Mouse (Mus musculus) gastrocnemius, postnatal 4 days (tissue): ENCODE data around the gene Hbq1b. TPM values are rescaled to one million over a fixed set of nuclear protein-coding genes. Genes with fewer than 3 reads are reported as not detected.

Source experiments
- DNase-seq, 2 experiments: peaks; one replicate each; pipeline ENCODE4 v3.0.0; 2021 to 2022; ENCODE audit warnings: low spot score in 2 of 2, mixed read lengths in 2 of 2
- total RNA-seq, 2 experiments: library from RNA; stranded (reverse); gene quantifications; 2 replicates each; pipeline ENCODE4 v1.2.3; 2021

The Hbq1b gene
- total RNA-seq, 2 experiments from 2014 or later = not detected

DNA sequence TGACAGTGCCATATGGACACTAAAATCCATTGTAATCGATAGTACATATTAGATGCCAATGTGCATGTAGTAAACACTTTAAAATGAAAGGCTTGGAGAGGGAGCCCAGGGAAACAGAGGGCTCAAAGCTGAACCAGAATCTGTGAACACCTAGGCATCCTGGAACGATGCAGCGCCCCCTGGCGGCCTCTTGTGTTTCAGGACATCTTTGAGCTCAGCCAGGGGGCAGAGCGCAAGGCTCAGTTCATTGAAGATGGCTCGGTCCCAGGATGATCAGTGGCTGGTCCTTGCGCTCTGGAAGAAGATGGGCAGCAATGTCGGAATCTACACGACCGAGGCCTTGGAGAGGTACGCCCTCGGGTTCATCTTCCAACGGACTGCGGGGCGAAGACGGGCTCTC, 13.1 kb downstream of the Hbq1b start, which contains the start of gene Hbq1a:
TSS of gene Hbq1a (plus strand) at position 205 of the 400 bp plus-strand sequence.
- peak in 1 of 2 experiments; percentile 54 for DNase-seq

DNA sequence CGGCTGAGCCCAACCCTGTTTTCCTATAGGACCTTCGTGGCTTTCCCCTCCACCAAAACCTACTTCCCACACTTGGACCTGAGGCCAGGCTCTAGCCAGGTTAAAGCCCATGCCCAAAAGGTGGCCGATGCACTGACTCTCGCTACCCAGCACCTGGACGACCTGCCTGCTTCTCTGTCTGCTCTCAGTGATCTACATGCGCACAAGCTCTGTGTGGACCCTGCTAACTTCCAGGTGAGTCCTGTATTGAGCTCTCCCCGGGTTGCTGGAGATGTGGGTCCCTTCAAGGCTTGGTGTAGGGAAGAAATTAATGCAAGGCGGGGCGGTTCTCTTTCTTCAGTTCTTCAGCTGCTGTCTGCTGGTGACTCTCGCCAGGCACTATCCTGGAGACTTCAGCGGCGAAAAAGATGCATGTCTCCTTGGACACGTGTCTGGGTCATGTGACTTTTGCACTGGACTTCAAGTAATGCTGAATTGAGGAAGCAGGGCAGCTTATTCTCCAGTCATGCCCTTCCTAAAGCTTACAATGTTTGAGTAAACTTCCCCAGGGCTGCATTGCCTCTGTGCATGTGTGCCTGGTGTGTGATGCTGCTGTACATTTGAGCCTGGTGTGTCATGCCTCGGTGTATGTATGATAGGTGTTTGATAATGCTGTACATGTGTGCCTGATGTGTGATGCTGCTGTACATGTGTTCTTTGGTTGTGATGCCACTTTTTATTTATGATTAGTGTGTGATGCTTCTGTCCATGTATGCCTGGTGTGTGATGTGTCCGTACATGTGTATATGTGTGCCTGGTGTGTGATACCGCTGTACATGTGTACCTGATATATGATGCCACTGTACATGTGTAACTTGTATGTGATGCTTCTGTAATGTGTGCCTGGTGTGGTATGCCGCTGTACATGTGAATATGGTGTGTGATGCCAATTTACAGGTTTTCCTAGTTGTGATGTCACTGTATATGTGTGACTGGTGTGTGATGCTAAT, 13.8 kb downstream of the Hbq1b start:
- DNase-seq = no peak

DNA sequence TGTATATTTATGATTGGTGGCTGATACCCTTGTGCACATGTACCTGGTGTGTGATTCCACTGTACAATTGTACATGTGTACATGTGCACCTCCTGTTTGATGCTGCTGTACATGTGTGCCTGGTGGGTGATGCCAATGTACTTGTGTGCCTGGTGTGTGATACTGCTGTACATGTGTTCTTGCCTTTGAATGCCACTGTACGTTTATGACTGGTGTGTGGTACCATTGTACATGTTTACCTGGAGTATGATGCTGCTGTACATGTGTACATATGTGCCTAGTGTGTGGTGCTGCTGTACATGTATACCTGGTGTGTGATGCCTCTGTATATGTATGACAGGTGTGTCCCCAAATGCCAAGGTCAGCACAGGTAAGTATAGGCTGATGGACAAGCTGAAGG, 14.7 kb downstream of the Hbq1b start:
- DNase-seq = no peak

DNA sequence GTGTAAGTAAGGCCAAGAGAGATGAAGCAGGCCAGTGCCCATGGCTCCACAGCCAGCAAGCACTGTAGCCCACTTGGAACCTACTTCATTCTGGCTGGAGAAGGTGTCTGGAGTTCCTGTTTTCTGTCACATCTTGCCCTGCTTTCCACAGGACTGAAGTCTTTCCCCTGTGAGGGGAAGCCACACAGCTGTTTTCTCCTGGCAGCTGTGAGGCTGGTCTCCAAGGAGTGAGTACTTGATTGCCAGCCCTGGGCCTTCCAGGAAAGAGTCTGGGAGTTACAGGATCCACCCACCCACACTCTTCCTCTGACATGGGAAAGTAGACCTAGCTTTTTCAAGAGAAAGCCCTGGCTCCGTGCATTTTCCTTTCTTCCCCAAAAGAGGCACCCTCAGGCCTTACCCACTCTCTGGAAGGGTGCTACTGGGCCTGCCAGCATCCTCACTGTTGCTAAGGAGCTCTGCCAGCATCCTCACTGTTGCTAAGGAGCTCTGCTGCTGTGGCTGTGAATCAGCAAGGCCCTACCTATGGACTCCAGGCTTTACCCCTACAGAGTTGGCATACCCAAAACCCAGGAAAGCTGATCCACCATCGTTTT, 16.2 kb downstream of the Hbq1b start:
- DNase-seq = no peak

DNA sequence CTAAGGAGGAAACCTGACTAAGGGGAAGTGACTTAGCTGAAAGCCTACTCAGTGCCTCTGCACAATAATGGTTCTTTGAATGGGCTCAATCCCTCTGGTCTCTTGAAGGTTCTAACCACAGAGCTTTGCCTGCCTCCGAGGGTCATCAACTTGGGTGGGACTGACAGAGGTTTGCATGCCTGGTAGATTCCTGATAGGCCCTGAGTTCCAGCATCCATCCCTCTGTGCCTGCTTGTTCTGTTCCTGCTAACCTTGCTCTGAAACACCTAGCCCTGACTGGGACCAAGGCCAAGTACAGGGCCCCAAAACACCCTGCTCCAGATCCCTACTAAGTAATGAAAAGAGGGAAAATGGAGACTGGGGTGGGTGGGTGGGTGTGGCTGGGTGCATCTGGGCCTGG, 16.7 kb downstream of the Hbq1b start:
- no peak for DNase-seq

DNA sequence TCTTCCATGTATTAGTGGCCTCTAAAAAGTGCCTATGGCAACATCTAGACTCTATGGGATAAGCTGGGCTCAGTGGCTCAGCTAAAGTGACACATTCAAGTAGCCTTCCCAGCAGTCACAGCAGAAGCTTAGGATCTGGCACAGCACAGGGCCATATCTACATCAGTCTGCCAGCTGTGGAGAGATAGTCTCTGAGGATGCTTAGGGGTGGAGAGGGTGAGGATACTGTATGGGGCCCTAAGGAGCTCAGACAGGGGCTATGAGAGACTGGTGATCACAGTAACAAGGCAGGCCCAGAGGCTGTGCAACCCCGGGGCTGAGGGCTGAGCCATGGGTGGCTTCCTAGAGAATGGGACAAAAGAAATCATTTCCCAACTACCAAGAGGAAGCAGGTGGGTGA, 20.2 kb downstream of the Hbq1b start:
- no peak for DNase-seq

DNA sequence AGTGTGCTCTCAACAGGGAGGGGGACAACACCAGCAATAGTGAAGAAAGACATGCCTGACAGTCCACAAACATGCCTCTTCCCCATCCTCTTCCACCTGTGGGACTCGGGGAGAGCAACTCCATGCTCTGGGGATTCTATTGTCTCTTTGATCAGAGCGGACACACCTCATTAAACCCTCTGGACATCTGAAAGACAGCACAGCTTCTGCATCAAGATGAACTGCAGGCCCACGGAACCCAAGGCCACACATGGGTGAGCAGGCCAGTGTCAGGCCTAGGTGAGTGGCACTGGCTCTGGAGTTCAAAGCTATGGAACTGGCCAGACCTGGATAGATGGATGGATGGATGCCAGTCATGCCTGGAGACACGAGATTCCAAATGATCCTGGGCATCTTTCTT, 22.7 kb downstream of the Hbq1b start:
- no peak for DNase-seq

DNA sequence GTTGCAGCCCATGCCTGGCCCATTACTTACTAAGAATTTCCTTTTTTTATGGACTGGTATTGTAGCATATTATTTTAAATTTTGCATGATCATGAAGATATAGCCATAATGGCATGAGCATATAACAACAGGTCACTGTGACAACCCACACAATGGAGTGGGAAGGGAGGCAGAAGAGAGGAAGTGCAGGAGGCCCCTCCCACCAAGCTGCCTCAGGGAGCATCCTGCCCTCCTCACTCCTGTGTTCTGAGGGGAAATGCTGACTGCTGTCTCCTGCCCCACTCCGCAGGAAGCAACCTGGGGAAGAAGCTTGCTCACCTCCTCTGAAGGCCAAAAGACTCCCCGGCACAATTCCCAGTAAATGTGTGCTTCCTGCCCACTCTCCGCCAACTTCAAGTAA, 23.2 kb downstream of the Hbq1b start:
- DNase-seq = no peak

DNA sequence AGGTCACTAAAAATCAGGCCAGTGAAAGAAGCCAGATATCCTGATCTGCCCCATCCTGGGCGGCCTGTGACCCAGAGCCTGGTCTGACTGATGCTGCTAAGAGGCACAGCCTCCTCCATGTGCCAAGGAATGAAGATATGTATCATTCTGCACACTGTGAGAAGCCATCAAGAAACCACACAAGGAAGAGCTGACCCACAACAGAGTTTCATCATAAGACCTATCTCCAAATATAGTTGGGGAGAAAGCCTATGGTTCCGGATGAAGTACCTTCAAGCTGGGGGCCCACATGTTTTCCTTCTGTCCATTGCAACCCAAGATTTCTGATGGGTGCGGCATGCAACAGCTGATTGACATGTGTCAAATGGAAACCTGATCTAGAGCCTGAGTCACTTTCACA, 29.2 kb downstream of the Hbq1b start:
- DNase-seq = no peak

DNA sequence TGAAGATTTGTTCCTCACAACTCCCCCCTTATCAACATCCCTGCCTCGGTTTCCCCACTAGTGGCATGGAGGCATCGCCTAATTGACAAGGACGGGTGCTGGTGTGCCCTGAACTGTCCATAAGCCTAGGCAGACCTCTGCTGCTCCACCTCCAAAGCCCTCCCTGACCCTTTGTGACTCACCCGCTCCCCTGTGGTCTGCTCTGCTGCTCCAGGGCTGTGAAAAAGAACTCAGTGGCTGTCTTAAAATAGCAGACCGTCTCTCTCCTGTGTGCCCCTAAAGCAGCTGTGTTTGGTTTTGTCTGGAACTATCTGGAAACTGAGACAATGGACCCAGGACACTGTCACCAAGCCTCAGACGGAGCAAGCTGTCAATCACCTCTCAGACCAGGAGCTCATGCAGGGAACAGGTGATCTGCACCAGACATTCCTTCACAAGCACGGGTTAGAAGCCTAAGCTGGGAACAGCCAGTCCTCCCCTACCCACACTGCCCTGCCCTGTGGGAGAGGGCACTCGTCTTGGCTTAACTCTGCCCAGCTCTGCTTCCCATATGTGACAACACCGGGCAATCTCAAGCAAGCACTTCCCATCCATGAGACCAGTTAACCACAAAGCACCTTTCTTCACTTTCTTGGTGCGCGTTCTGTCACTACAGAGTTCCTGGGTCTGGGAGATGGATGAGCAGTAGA, 33.9 kb downstream of the Hbq1b start:
- no peak for DNase-seq

DNA sequence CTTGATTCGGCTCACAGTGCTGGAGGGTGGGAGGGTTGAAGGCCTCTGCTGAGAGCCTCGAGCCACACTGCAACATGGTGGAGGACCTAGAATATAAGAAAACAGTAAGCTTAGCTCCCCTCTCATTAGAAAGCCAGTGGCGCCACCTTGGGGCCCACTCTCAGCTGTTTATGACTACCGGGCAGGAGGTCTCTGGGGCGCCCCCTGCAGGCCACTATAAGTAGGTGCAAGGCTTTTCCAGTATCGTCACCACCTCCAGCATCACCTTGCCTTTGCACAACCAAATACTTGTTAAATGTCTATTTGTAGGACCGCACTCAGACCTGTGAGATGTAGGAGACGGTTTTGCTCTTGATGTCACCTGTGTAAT, 34.4 kb downstream of the Hbq1b start:
- peak; percentile 57 to 79 for DNase-seq

DNA sequence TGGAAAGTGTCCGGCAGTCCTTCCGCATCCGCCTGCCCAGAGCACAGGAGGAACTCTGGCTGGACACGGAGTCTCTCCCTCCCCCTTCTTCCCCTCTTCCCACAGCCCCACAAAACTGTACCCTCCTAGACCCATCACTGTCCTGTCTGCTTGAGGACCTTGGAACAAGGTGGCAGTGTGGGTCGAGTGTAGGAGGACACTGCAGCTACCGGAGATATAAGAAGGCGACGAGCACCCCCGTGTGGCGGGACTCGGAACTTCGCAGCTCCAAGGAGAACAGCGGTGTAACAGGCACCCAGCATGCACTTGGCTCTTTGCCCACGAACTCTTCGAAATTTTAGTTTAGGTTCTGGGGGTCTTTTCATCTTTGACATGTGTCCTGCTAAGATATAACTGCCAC, 37.8 kb downstream of the Hbq1b start:
- peak; percentile 77 to 85 for DNase-seq

DNA sequence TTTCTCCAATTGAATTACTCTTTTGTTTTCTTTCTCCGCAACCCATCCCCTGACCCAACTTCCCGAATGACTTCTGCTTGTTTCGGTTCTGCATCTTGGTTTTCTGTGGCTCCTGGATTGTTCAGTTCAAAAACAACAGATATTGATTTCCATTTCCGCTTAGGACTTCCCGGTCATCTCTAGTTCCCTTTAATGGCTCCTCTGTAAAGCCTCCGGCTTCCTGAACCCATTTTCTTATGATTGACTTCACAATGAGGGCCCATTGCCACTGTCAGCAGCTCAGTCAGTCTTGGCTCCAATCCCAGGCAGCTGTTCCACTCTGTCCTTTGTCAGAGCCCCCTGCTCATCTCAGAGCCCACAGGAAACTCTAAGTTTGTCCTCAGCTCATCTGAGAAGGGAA, 44.3 kb downstream of the Hbq1b start:
- DNase-seq = no peak

DNA sequence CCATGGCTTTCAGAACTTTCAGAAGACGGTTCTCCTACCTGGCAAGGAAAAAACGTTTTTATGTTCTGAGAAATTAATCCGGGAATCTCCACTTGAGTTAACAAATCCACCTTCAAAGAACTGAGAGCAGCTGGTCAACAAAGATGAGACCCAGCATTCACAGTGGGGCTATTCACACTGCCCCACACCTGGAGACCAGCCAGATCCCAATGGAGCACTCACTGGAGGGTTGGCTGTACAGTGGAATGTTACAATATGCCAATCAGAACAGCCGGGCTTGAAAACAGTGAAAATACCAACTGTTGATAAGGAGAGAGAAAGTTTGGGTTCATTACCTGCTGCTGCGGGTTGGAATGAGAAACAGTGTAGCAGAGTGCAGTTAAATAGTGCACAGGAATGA, 45.1 kb downstream of the Hbq1b start:
- DNase-seq = no peak

DNA sequence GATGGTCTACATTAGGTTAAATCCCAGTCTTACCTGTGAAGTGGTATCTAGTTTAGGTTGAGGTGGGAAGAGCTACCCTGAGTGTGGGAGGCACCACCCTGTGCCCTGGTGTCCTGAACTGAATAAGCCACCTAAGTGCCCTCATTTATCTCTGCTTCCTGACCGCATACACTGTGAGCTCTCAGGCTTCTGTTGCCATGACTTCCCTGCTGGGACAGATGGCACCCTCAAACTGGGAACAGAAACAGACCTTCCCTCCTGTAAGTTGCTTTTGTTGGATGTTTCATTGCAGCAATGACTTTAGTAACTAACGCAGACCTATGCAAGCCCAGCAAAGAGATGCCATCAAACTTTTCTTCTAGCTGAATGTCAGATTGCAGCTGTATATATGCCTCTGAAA, 46.5 kb downstream of the Hbq1b start:
- no peak for DNase-seq

DNA sequence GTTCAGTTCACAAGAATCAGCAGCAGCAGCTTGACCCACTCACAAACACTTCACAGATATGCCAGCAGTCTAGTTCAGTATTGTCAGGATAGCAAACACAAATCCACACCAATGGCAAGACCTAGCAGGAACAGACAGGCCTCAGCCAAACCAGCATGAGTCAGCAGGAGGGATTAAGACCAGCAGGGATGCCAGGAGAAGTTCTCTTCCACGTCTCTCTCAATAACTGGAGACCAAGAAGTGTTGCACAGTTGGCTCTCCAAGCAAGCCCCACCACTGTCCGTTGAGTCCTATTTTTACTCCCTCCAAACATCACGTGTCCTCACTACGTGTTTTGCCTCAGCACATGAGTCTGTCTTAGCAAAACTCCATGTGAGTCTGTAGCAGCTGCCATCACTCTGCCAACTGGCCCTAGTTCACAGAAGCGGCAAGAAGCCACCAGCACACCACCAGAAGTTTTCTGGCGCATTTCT, 49.7 kb downstream of the Hbq1b start:
- DNase-seq = no peak

Other genes starting within 250 kb of the Hbq1b start
- under 1 TPM; 0.12 to 0.23 TPM for gene Il9r, start 86.7 kb upstream of the Hbq1b start, total RNA-seq
- 10 to 100 TPM in 1 of 2 experiments, 1 to 10 TPM in 1; 10.0 to 12.2 TPM for gene Snrnp25, start 81.5 kb upstream of the Hbq1b start, total RNA-seq
- gene Rhbdf1, start 64.7 kb upstream of the Hbq1b start, total RNA-seq = 10 to 100 TPM; 45.7 to 57.4 TPM
- gene Mpg, start 60.5 kb upstream of the Hbq1b start, total RNA-seq = 10 to 100 TPM; 17.6 to 18.2 TPM
- gene Nprl3, start 19.3 kb upstream of the Hbq1b start, total RNA-seq = 10 to 100 TPM; 26.1 to 33.5 TPM
- not detected for gene Hba-x, start 10.6 kb upstream of the Hbq1b start, total RNA-seq
- 100 to 1,000 TPM; 293 to 605 TPM for gene Hba-a1, start 3.5 kb upstream of the Hbq1b start, total RNA-seq
- 100 to 1,000 TPM; 211 to 422 TPM for gene Hba-a2, start 9.5 kb downstream of the Hbq1b start, total RNA-seq
- not detected for gene Hbq1a, start 13.1 kb downstream of the Hbq1b start, total RNA-seq
- gene Sh3pxd2b, start 60.9 kb downstream of the Hbq1b start, total RNA-seq = 10 to 100 TPM; 51.4 to 56.2 TPM
- gene Ubtd2, start 168.4 kb downstream of the Hbq1b start, total RNA-seq = 10 to 100 TPM; 63.5 to 68.8 TPM
- under 1 TPM; 0.60 to 0.76 TPM for gene Efcab9, start 245.1 kb downstream of the Hbq1b start, total RNA-seq
- 10 to 100 TPM in 1 of 2 experiments, 1 to 10 TPM in 1; 9.8 to 10.3 TPM for gene Stk10, start 246.3 kb downstream of the Hbq1b start, total RNA-seq